Mouse (Mus musculus) forebrain, embryonic 11.5 days (tissue): ENCODE data around the gene Gm20708. TPM values are rescaled to one million over a fixed set of nuclear protein-coding genes. Genes with fewer than 3 reads are reported as not detected.

ENCODE experiments used
- ATAC-seq: fragments of 200-750 bp; cut with Nextera tagmentation; replicated peaks from 2 replicates; pipeline ENCODE4 v1.8.0; 2017; ENCODE audit warnings: moderate TSS enrichment; ENCODE audit not compliant: low FRiP score
- DNase-seq: peaks from one replicate; pipeline ENCODE4 v3.0.0-alpha.2; 2017; ENCODE audit warnings: low spot score
- H3K27ac ChIP-seq: fragments of 300-500 bp; sonication (generic); 2 replicates; pipeline ENCODE4 v1.5.1; 2014; ENCODE audit warnings: low read depth, low read length
- H3K27me3 ChIP-seq: fragments of 300-500 bp; sonication (generic); 2 replicates; pipeline ENCODE4 v1.6.1; 2014; ENCODE audit warnings: mild to moderate bottlenecking, low read length, mixed read lengths; ENCODE audit not compliant: control insufficient read depth, insufficient read depth
- H3K36me3 ChIP-seq: fragments of 300-500 bp; sonication (generic); 2 replicates; pipeline ENCODE4 v1.6.1; 2014; ENCODE audit warnings: mild to moderate bottlenecking, low read length, moderate library complexity, mixed read lengths; ENCODE audit not compliant: control insufficient read depth, insufficient read depth
- H3K4me1 ChIP-seq: fragments of 300-500 bp; sonication (generic); replicated peaks from 2 replicates; pipeline ENCODE4 v1.6.1; 2014; ENCODE audit warnings: low read length, mixed read lengths; ENCODE audit not compliant: control insufficient read depth, insufficient read depth
- H3K4me2 ChIP-seq: fragments of 300-500 bp; sonication (generic); 2 replicates; pipeline ENCODE4 v1.6.1; 2014; ENCODE audit warnings: low read depth, mild to moderate bottlenecking, low read length, moderate library complexity, mixed read lengths; ENCODE audit not compliant: severe bottlenecking
- H3K4me3 ChIP-seq: fragments of 300-500 bp; sonication (generic); 2 replicates; pipeline ENCODE4 v1.5.1; 2014; ENCODE audit warnings: low read depth, low read length
- H3K9ac ChIP-seq: fragments of 300-500 bp; sonication (generic); 2 replicates; pipeline ENCODE4 v1.6.1; 2014; ENCODE audit warnings: low read length
- H3K9me3 ChIP-seq: fragments of 300-500 bp; sonication (generic); 2 replicates; pipeline ENCODE4 v1.6.1; 2016; ENCODE audit warnings: low read length, mixed read lengths; ENCODE audit not compliant: control insufficient read depth
- WGBS: fragments of 180-500 bp; shearing (Covaris S2); extraction: QIAGEN DNeasy Blood & Tissue Kit; methylation state at CpG from one replicate; pipeline ENCODE4 v1.1.7; 2014; 5-methylcytosine and 5-hydroxymethylcytosine counted together
- polyA plus RNA-seq: library from polyadenylated mRNA; unstranded; fragments of >200 nt; fragmentation: Nextera tagmentation; extraction: Ambion mirVana; gene quantifications from 2 replicates; pipeline ENCODE4 v1.2.1, GENCODE M21; 2014

The Gm20708 gene
- polyA plus RNA-seq, 1 experiment from 2014 or later: 0.55 TPM

GRCm38 (mm10) chr11:117823411-117823810 is 13.9 kb downstream of the Gm20708 start:
- Histone ChIP-seq H3K27ac (no peak overlapping the region), H3K4me1 (peaks cover 14% of the 10 kb centered on the region), H3K4me2 (no peak overlapping the region), H3K4me3 (no peak overlapping the region), H3K9ac (no peak overlapping the region; the same call in 1 of the 2 replicates), H3K27me3 (no peaks in the 10 kb centered on the region), H3K9me3 (no peaks in the 10 kb centered on the region), H3K36me3 (peaks cover 7% of the 10 kb centered on the region; the same call in 1 of the 2 replicates)
- no peak for ATAC-seq
- 91% methylated on average over 6 of the region's 6 CpGs for WGBS
- DNase-seq: no peak

GRCm38 (mm10) chr11:117824060-117824969 is 14.8 kb downstream of the Gm20708 start:
- H3K9me3 ChIP-seq: no peaks in the 10 kb centered on the region
- peak; percentile 64; the same call in 1 of the 2 replicates for ATAC-seq
- peaks cover 7% of the 10 kb centered on the region; the same call in 1 of the 2 replicates for H3K36me3 ChIP-seq
- peak; percentile 92 for DNase-seq
- H3K27me3 ChIP-seq: no peaks in the 10 kb centered on the region
- H3K4me1 ChIP-seq: peaks cover 14% of the 10 kb centered on the region
- 28% methylated on average over 23 of the region's 23 CpGs for WGBS
- H3K4me2 ChIP-seq: peak overlapping the region; percentile 64
- peak overlapping the region; percentile 82; the same call in 1 of the 2 replicates for H3K27ac ChIP-seq
- H3K4me3 ChIP-seq: peak overlapping the region; percentile 45
- H3K9ac ChIP-seq: peak overlapping the region; percentile 79

GRCm38 (mm10) chr11:117825333-117826101 is 16.0 kb downstream of the Gm20708 start, which contains the start of the genes Afmid and Tk1:
Afmid (plus strand) TSS chr11:117825924.
Tk1 (minus strand) TSS chr11:117826092.
- Histone ChIP-seq H3K4me1 (peaks cover 14% of the 10 kb centered on the region), H3K9me3 (no peaks in the 10 kb centered on the region), H3K9ac (peak within 1 kb of the TSS; percentile 79), H3K36me3 (peaks cover 2% of the 10 kb centered on the region; the same call in 1 of the 2 replicates), H3K27ac (peak within 1 kb of the TSS; percentile 82), H3K4me2 (peak within 1 kb of the TSS; percentile 64), H3K27me3 (no peaks in the 10 kb centered on the region), H3K4me3 (peak within 1 kb of the TSS; percentile 45)
- DNase-seq (peak; percentile 90), ATAC-seq (peak; percentile 76)
- WGBS: under 1% methylated on average over 34 of the region's 34 CpGs

- peaks cover 2% of the 10 kb centered on the region; the same call in 1 of the 2 replicates for H3K36me3 ChIP-seq
- peak overlapping the region; percentile 45 for H3K4me3 ChIP-seq
- peak overlapping the region; percentile 79 for H3K9ac ChIP-seq
- peak; percentile 66 for DNase-seq
- H3K27me3 ChIP-seq: no peaks in the 10 kb centered on the region
- peaks cover 14% of the 10 kb centered on the region for H3K4me1 ChIP-seq
- peak overlapping the region; percentile 64 for H3K4me2 ChIP-seq
- ATAC-seq: peak; percentile 54
- no peaks in the 10 kb centered on the region for H3K9me3 ChIP-seq
- H3K27ac ChIP-seq: peak overlapping the region; percentile 82
- WGBS: 4% methylated on average over 5 of the region's 5 CpGs
Observed at GRCm38 (mm10) chr11:117826164-117826563, 16.7 kb downstream of the Gm20708 start.

- no peaks in the 10 kb centered on the region for H3K9me3 ChIP-seq
- peaks cover 2% of the 10 kb centered on the region; the same call in 1 of the 2 replicates for H3K36me3 ChIP-seq
- ATAC-seq (no peak), DNase-seq (no peak)
- no peaks in the 10 kb centered on the region for H3K27me3 ChIP-seq
- peaks cover 14% of the 10 kb centered on the region for H3K4me1 ChIP-seq
- 77% methylated on average over 8 of the region's 8 CpGs for WGBS
- no peak overlapping the region for H3K4me3 ChIP-seq
- no peak overlapping the region for H3K27ac ChIP-seq
- 0 out of 2 replicates have a peak overlapping the region, but pooled peaks have one; percentile 64 for H3K4me2 ChIP-seq
- H3K9ac ChIP-seq: 0 out of 2 replicates have a peak overlapping the region, but pooled peaks have one; percentile 18
Observed at GRCm38 (mm10) chr11:117826916-117827315, 17.4 kb downstream of the Gm20708 start.

- ATAC-seq: no peak
- 72% methylated on average over 3 of the region's 3 CpGs for WGBS
- Histone ChIP-seq H3K9ac (no peak overlapping the region), H3K27me3 (no peaks in the 10 kb centered on the region), H3K4me1 (peaks cover 14% of the 10 kb centered on the region), H3K27ac (no peak overlapping the region), H3K36me3 (peaks cover 2% of the 10 kb centered on the region; the same call in 1 of the 2 replicates), H3K4me2 (no peak overlapping the region), H3K9me3 (no peaks in the 10 kb centered on the region), H3K4me3 (no peak overlapping the region)
- DNase-seq: no peak
Observed at GRCm38 (mm10) chr11:117827386-117827785, 17.9 kb downstream of the Gm20708 start.

- no peaks in the 10 kb centered on the region for H3K27me3 ChIP-seq
- DNase-seq (no peak), ATAC-seq (no peak)
- 84% methylated on average over 18 of the region's 18 CpGs for WGBS
- no peak overlapping the region for H3K4me2 ChIP-seq
- peak overlapping the region; percentile 6; the same call in 1 of the 2 replicates for H3K9ac ChIP-seq
- H3K36me3 ChIP-seq: no peaks in the 10 kb centered on the region
- no peak overlapping the region for H3K4me3 ChIP-seq
- no peaks in the 10 kb centered on the region for H3K9me3 ChIP-seq
- H3K27ac ChIP-seq: no peak overlapping the region
- peaks cover 14% of the 10 kb centered on the region for H3K4me1 ChIP-seq
Observed at GRCm38 (mm10) chr11:117828149-117828887, 18.9 kb downstream of the Gm20708 start.
